Mouse (Mus musculus): ENCODE data around the gene Spock1.

DNA sequence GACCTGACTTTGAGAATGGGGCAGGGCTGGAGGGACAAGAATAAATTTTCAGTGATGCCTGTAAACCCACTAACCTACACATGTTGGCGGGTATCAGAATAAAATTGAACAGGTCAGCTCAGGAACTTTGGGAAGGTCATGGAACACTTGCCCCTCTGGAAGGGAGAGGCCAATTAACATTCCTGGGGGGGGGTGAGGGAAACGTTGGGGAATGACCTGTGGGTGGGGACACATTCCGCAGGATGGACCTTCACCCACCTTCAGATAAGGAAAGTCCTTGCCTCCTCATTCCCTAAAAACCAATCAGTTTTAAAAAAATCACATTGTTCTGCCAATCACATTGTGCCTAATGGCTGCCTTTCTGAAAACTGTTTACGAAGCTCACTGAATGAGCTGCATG is 352.9 kb downstream of the Spock1 start:
- no peak for TF ChIP-seq GATA1 (IDR thresholded peaks at IDR 0.05; ENCODE audit: borderline replicate concordance, low read length)
- TF ChIP-seq FLI1 (IDR thresholded peaks at IDR 0.05; ENCODE audit: low read length), result no peak

Measured in megakaryocyte, embryonic 14.5 days (primary cell).